Mouse (Mus musculus) liver, embryonic 14.5 days (tissue): Measurements from ENCODE around the gene Ppfibp1. TPM values are rescaled to one million over a fixed set of nuclear protein-coding genes. Genes with fewer than 3 reads are reported as not detected.

Source experiments
- ATAC-seq: fragments of 200-750 bp; cut with Nextera tagmentation; 2 replicates; pipeline ENCODE4 v1.8.0; 2017; ENCODE audit warnings: moderate number of reproducible peaks, mild to moderate bottlenecking, moderate library complexity; ENCODE audit not compliant: insufficient read depth
- DNase-seq, 3 experiments: peaks; one replicate each; pipeline ENCODE4 v3.0.0-alpha.2; 2012 to 2013; ENCODE audit warnings: low read depth in 3 of 3, low spot score in 3 of 3
- H3K27ac ChIP-seq: fragments of 300-500 bp; sonication (generic); 2 replicates; pipeline ENCODE4 v1.5.1; 2014; ENCODE audit warnings: moderate library complexity, mild to moderate bottlenecking, control low read depth, inconsistent platforms
- H3K27me3 ChIP-seq: fragments of 300-500 bp; sonication (generic); 2 replicates; pipeline ENCODE4 v1.6.1; 2014; ENCODE audit warnings: mild to moderate bottlenecking, low read length, moderate library complexity; ENCODE audit not compliant: control insufficient read depth, insufficient read depth
- H3K36me3 ChIP-seq: fragments of 300-500 bp; sonication (generic); replicated peaks from 2 replicates; pipeline ENCODE4 v1.6.1; 2014; ENCODE audit warnings: low read depth; ENCODE audit not compliant: control insufficient read depth, insufficient read depth
- H3K4me1 ChIP-seq, 2 experiments: fragments of 200-500 bp in 1 of 2; fragments of 300-500 bp in 1 of 2; sonication (generic) in 1 of 2; replicated peaks; 2 replicates each; pipeline ENCODE4 v1.6.1; 2012 to 2014; ENCODE audit warnings: antibody characterized with exemption in 1 of 2, inconsistent platforms in 1 of 2, low read length in 1 of 2; ENCODE audit not compliant: control insufficient read depth in 2 of 2, insufficient read depth in 2 of 2
- H3K4me2 ChIP-seq: fragments of 300-500 bp; sonication (generic); 2 replicates; pipeline ENCODE4 v1.6.1; 2014; ENCODE audit warnings: low read depth, mild to moderate bottlenecking, control low read depth, moderate library complexity
- H3K4me3 ChIP-seq, 2 experiments: fragments of 200-500 bp in 1 of 2; fragments of 300-500 bp in 1 of 2; sonication (generic) in 1 of 2; 2 replicates each; pipeline ENCODE4 v1.5.1; 2012 to 2014; ENCODE audit warnings: low read depth in 2 of 2, low read length in 2 of 2, mild to moderate bottlenecking in 2 of 2, control low read depth in 1 of 2, inconsistent platforms in 1 of 2, moderate library complexity in 1 of 2; ENCODE audit not compliant: insufficient read depth in 1 of 2
- H3K9ac ChIP-seq: fragments of 300-500 bp; sonication (generic); replicated peaks from 2 replicates; pipeline ENCODE4 v1.6.1; 2014; ENCODE audit warnings: mild to moderate bottlenecking, control low read depth, moderate library complexity
- H3K9me3 ChIP-seq: fragments of 300-500 bp; sonication (generic); 2 replicates; pipeline ENCODE4 v1.6.1; 2016; ENCODE audit warnings: low read length, mixed read lengths; ENCODE audit not compliant: control insufficient read depth
- CTCF ChIP-seq: IDR thresholded peaks from 2 replicates; pipeline ENCODE4 v1.5.1; 2016; ENCODE audit warnings: antibody characterized with exemption, low read depth, control low read depth
- EP300 ChIP-seq: IDR thresholded peaks from 2 replicates; pipeline ENCODE4 v1.6.1; 2016; ENCODE audit warnings: antibody characterized with exemption, low read depth
- WGBS: fragments of 180-500 bp; shearing (Covaris S2); extraction: QIAGEN DNeasy Blood & Tissue Kit; methylation state at CpG from one replicate; pipeline ENCODE4 v1.1.7; 2014; ENCODE audit not compliant: insufficient replicate concordance; 5-methylcytosine and 5-hydroxymethylcytosine counted together
- polyA plus RNA-seq, 2 experiments: library from polyadenylated mRNA; depleted of rRNA in 1 of 2; stranded (reverse) in 1 of 2; unstranded in 1 of 2; fragments of >200 nt; fragmentation: Nextera tagmentation in 1 of 2; extraction: Ambion mirVana in 1 of 2; gene quantifications; 2 replicates each; pipeline versions ENCODE4 v1.2.1 to v1.2.3; 2012 to 2014

The Ppfibp1 gene
- polyA plus RNA-seq, 2 experiments = 5.2 to 9.1 TPM

- Histone ChIP-seq H3K36me3 (peaks cover 7% of the 10 kb centered on the region), H3K27me3 (no peaks in the 10 kb centered on the region), H3K9me3 (no peaks in the 10 kb centered on the region), H3K4me2 (no peak overlapping the region), H3K4me3 (no peak overlapping the region), H3K4me1 (no peaks in the 10 kb centered on the region), H3K27ac (no peak overlapping the region), H3K9ac (no peak overlapping the region)
- no peak for ATAC-seq
- TF ChIP-seq CTCF (no peak), EP300 (no peak)
- no peak for DNase-seq
- 85% methylated on average over 7 of the region's 7 CpGs for WGBS
These were observed 174.4 kb downstream of the Ppfibp1 start for GRCm38 (mm10) chr6:147062694-147063093.

DNA sequence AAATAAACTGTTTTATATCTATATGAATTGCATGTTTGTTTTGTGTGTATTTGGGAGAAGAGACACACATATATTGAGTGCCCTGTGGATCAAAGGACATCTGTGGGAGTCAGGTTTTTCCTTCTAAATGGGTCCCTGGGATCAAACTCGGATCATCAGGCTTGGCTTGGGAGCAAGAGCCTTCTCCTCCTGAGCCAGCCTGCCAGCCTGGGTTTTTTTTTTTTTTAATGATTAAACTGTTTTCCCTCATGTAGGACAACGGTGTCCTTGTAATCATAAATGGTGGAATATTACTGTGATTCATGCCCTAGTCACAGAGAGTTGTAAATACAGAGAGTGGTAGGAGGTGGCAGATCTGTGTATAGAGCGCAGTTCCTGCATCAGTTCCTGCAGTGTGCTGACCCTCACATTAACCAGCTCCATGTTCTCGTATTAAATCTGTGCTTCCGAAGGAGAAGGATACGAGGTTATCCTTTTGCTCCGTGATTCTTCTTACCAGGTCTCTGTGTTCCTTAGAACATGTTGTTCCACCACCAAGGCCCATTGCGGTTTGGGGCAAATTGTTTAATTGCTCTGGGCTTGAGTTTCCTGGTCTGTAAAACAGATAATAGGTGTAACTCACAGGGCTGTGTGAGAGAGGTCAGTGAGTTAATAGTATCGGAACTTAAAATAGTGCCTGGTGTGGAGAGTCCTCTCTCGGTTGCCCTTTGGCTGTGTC lies 176.1 kb downstream of the Ppfibp1 start:
- WGBS = 88% methylated on average over 10 of the region's 10 CpGs
- H3K27me3 ChIP-seq = no peaks in the 10 kb centered on the region
- DNase-seq (no peak), ATAC-seq (no peak)
- peaks cover 7% of the 10 kb centered on the region for H3K36me3 ChIP-seq
- no peak overlapping the region for H3K27ac ChIP-seq
- H3K4me1 ChIP-seq = no peaks in the 10 kb centered on the region
- no peak overlapping the region for H3K9ac ChIP-seq
- TF ChIP-seq CTCF (no peak), EP300 (no peak)
- H3K4me2 ChIP-seq = no peak overlapping the region
- no peak overlapping the region for H3K4me3 ChIP-seq
- no peaks in the 10 kb centered on the region for H3K9me3 ChIP-seq

GRCm38 (mm10) chr6:147064944-147065261 lies 176.6 kb downstream of the Ppfibp1 start:
- Histone ChIP-seq H3K9ac (no peak overlapping the region), H3K27ac (no peak overlapping the region), H3K36me3 (peaks cover 7% of the 10 kb centered on the region), H3K4me3 (no peak overlapping the region), H3K4me1 (no peaks in the 10 kb centered on the region), H3K4me2 (no peak overlapping the region), H3K9me3 (no peaks in the 10 kb centered on the region), H3K27me3 (no peaks in the 10 kb centered on the region)
- TF ChIP-seq EP300 (no peak), CTCF (no peak)
- ATAC-seq = no peak
- no peak for DNase-seq
- 87% methylated on average over 6 of the region's 6 CpGs for WGBS

- Histone ChIP-seq H3K9ac (no peak overlapping the region), H3K4me2 (no peak overlapping the region), H3K4me3 (no peak overlapping the region), H3K27me3 (no peaks in the 10 kb centered on the region), H3K27ac (no peak overlapping the region), H3K36me3 (peaks cover 5% of the 10 kb centered on the region; the same call in 1 of the 2 replicates), H3K9me3 (no peaks in the 10 kb centered on the region), H3K4me1 (no peaks in the 10 kb centered on the region)
- TF ChIP-seq CTCF (no peak), EP300 (no peak)
- 69% methylated on average over 5 of the region's 5 CpGs for WGBS
- ATAC-seq = no peak
- DNase-seq = no peak
These were observed 187.6 kb downstream of the Ppfibp1 start for GRCm38 (mm10) chr6:147075808-147076387.

- Histone ChIP-seq H3K9ac (no peak overlapping the region), H3K9me3 (no peaks in the 10 kb centered on the region), H3K4me1 (no peaks in the 10 kb centered on the region), H3K36me3 (no peaks in the 10 kb centered on the region), H3K27me3 (no peaks in the 10 kb centered on the region), H3K27ac (no peak overlapping the region), H3K4me3 (no peak overlapping the region), H3K4me2 (no peak overlapping the region)
- 80% methylated on average over 8 of the region's 8 CpGs for WGBS
- no peak for ATAC-seq
- no peak for DNase-seq
- TF ChIP-seq CTCF = no peak
- TF ChIP-seq EP300 = no peak
These were observed 188.6 kb downstream of the Ppfibp1 start for GRCm38 (mm10) chr6:147076878-147077277.
